Mouse (Mus musculus) kidney, adult 18-20 months (tissue): ENCODE results near the gene 1110002E22Rik.

Source experiments
- DNase-seq: peaks from one replicate; pipeline ENCODE4 v3.0.0; 2021

1110002E22Rik gene

DNA sequence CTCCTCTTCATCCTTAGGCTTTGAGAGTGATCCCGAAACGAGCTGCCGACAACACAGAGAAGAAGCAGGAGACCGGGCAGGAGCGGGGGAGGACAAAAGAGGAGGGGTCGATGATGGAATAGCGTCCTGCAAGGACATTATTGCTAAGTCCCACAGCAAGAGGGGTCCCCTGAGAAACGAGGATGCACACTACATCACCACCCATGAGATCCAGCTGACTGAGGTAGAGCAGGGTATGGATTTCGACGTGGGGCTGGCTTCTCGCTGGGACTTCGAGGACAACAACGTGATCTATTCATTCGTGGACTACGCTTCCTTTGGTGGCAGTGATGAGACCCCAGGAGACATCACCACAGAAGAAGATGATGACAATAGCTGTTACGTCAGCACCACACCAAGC is 1.1 kb downstream of the 1110002E22Rik start:
- DNase-seq = no peak

- DNase-seq = no peak
Measured at GRCm38 (mm10) chr3:138066348-138066856, 1.6 kb downstream of the 1110002E22Rik start.

GRCm38 (mm10) chr3:138067288-138067687 is 2.4 kb downstream of the 1110002E22Rik start, which contains the start of gene Gm5105:
Gm5105 (minus strand) TSS chr3:138067388.
- no peak for DNase-seq

DNA sequence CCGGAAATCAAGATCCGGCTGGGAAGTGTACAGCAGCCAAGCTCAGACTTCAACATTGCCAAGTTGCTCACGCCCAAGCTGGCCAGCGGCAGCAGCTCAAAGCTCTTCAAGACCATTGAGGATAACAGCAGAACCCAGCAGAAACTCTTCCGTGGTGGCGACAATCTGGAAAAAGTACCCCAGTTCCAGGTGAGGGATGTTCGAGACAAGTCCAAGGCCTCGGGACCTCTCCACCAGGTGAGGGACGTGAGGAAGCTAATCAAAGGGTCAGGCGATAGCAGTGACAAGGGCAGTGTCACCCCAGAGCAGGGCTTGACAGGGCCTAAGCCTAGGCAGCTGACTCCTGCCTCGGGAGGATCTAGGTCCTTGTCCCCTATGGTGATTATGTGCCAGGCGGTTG is 3.3 kb downstream of the 1110002E22Rik start:
- no peak for DNase-seq

DNA sequence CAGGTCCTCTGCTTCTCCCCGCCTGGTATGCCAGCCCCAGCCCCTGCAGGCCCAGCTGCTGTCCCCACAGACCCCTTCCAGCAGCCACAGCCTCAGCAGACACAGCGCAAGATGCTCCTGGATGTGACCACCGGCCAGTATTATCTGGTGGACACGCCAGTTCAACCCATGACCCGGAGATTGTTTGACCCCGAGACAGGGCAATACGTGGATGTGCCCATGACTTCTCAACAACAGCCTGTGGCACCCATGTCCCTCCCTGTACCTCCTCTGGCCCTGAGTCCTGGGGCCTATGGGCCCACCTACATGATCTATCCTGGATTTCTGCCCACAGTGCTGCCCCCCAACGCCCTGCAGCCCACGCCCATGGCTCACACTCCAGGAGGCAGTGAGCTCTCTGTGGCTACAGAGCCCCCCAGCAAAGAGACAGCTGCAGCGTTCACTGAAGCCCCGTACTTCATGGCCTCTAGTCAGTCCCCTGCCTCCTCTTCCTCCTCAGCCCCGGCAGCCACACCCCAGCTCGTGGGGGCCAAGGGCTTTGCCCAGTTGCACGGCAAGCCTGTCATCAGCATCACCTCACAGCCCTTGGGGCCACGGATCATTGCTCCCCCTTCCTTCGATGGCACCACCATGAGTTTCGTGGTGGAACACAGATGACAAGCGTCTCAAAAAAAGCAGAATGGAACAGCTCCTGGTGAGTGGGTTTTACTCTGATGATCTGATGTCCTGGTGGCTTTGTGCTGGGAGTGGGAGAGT is 5.1 kb downstream of the 1110002E22Rik start:
- DNase-seq = no peak

- no peak for DNase-seq
Measured at GRCm38 (mm10) chr3:138071004-138071403, 6.2 kb downstream of the 1110002E22Rik start.

DNA sequence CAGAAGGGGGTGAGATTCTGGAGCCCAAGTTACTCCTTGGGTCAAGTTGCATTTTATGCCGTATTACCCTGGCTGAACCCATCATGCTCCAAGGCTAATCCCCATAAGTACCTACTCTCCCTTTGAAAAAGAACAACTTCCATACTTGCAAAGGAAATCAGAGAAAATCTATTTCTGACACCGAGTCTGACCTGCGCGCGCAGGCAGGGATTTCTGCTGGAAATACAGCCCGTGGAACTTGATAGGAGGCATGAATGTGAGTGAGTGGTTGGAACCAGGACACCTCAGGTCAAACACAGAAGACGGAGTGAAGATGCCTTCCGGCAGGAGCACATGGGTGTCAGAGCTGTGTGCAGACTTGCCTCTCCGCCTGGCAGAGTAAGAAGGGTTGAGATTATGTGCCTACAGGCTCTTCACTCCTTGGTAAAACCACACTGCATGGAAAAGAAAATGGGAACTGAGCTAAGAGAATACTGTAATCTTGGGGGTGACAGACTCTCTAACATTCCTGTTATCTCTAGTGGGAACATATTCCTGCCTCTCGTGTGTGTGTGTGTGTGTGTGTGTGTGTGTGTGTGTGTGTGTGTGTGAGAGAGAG is 6.7 kb downstream of the 1110002E22Rik start:
- no peak for DNase-seq

- DNase-seq = no peak
Measured at GRCm38 (mm10) chr3:138074214-138074613, 9.4 kb downstream of the 1110002E22Rik start.

- no peak for DNase-seq
Measured at GRCm38 (mm10) chr3:138075209-138075608, 10.4 kb downstream of the 1110002E22Rik start.

GRCm38 (mm10) chr3:138077476-138078340 is 12.9 kb downstream of the 1110002E22Rik start:
- DNase-seq = no peak

DNA sequence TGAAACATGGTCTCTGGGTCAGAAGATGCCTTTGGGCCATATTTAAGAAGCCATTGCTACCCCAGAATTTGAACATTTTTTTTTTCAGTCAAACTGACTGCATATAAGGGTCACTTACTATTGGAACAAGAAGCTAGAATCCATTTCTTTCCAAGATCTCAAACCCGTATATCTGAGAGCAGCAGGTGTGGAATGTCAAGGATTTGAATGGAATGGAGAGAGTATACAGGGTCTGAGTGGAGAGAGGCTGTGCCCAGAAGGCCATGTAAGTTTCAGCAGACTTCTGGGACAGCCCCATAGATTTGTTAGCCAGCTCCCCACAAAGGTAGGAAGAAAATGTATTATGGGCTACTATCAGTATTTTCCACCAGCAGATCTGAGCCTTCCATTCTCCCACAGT is 13.8 kb downstream of the 1110002E22Rik start:
- no peak for DNase-seq

- no peak for DNase-seq
Measured at GRCm38 (mm10) chr3:138083073-138083637, 18.3 kb downstream of the 1110002E22Rik start.

DNA sequence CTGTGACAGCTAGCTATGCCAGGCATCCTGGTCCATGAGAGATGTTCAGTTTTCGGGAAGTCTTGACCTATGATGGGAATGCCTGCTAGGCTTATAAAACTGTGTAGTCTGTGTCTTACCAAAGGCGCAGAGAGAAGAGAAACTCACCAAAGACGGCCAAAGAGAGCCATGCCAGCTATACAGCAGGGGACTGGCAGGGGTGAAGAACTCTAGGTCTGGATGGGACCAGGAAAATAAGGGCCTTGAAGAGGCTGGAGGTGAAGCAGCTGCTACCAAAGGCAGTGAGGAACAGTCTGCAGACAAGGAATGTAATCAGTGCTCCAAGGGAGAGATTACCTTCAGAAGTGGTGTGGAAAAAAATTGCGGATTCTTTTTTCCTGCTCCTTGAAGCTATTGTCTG is 19.0 kb downstream of the 1110002E22Rik start:
- no peak for DNase-seq

DNA sequence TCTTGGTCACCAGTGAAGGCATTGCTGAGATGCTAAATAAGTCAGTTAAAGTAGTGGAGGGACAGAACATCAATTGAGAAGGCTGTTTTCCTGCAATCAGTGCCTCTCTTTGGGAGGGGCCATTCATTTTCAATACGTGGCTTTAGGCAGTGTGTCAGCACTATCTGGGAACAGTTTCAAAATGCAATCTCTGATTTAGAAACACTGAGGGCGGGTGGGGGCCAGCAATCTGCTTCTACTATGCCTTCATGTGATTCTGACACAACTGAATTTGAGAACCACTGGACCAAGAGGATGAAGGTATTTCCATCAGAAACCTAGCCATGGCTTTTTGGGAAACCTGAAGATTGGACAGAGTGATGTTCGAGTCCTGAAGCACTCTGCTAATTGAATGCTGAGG is 30.4 kb downstream of the 1110002E22Rik start:
- DNase-seq = no peak

GRCm38 (mm10) chr3:138095718-138096117 is 30.9 kb downstream of the 1110002E22Rik start:
- DNase-seq = no peak

DNA sequence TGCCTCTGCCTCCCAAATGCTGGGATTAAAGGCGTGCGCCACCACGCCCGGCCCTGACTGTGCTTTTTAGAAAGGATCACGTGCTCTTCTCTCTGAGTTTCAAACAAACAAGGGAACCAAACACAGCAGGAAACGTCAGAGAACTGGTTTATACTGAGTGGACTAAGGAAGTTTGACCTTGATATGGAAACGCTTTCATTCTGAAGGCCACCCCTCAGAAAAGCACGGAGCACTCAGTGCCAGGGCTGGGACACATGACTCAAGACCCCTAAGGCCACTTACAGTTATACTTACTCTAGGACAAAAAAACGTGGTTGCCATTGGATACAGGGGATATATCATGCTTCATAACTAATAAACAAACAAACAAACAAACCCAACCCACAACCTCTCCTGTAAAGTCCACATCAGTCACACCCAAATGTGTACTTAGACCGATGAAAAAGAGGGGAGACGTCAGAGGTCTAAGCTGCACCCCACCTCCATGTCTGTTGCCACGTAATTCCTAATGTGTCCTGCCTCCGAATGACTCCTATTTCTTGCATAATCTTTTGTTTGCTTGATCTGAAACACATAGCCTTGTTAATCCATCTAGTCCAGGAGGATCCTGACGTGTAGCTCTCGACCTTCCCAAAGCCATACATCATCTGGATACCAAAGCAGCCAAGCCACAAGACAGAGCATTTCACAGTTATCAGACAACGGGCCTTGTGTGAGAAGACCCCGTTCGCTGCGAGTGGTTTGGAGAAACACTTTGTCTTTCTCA is 31.6 kb downstream of the 1110002E22Rik start:
- no peak for DNase-seq

- no peak for DNase-seq
Measured at GRCm38 (mm10) chr3:138097718-138098117, 32.9 kb downstream of the 1110002E22Rik start.

DNA sequence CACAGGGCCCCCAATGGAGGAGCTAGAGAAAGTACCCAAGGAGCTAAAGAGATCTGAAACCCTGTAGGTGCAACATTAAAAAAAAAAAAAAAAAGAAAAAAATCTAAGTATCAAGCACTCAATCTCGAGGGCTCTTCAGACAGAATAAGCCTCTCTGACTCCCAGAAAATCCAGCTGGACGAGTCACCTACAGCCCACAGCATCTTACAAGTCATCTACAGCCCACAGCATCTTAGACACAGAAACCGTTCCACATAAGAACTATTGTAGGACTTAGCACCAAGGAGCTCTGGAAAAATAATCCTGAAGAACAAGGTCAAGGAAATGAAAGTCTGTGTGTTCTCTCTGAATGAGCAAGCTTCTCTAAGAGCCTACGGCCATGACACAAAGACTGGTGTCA is 37.1 kb downstream of the 1110002E22Rik start:
- no peak for DNase-seq

DNA sequence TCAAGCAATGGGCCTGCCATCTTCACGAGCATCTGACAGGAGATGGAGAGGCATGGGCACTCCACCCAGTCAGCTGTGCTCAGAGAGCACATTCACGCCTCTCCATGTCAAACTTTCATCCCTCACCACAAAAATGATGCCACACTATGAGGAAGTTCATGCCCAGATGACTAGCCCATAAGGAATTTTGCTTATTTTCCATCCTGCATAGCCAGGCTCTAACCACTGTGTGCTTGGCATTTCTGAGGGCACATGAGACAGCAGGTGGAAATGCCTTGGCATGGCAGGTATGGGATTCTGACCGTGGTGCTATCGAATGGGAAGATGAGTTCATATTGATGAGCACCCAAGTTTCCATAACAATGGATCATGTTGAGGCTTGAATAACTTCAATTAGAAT is 38.8 kb downstream of the 1110002E22Rik start:
- DNase-seq = no peak

DNA sequence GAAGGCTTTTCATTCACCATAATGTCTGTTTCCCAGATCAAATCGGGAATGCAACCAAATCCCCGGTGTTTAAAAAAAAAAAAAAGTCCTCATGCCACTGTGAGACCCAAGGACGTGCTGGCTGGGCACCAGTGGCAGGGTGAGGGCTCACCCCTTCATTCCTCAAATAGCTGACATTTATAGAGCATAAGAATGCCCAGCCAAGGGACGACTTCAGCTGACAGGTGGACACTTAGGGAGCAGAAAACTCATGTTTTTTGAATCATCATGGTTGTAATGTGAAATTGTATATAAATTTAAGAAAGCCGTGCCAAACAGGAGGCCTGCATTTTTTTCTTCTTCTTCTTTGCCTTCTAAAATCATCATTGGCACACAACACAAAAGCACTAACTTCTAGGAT is 40.2 kb downstream of the 1110002E22Rik start:
- DNase-seq = no peak

DNA sequence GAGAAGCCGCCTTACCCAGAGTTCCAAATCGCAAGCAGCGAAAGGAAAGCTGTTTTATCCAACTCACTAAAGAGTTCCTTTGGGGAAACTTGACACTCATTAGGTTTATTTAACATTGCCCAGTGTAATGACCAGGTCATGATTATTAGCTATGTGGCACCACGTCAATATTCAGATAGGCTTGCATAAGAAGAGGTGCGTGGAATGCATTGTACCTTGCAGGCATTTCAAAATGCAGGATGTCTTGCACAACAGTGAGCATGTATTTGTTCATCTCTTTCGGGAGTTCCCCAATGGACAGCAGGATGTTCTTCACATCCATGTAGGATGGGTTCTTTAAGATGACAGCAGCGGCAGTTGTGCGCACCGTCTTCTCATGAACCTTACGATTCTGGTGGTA is 42.0 kb downstream of the 1110002E22Rik start:
- no peak for DNase-seq
